Mouse (Mus musculus): Measurements from ENCODE around the gene Ankrd37. TPM values are rescaled to one million over a fixed set of nuclear protein-coding genes. Genes with fewer than 3 reads are reported as not detected.

Ankrd37 gene
- polyA plus RNA-seq (2012; rRNA removed), result 3.5 and 4.8 TPM in 2 replicates

- Histone ChIP-seq H3K27me3 (ENCODE audit: control insufficient read depth, insufficient read depth, low read length) (no peaks in the 10 kb centered on the region), H3K36me3 (ENCODE audit: control insufficient read depth, insufficient read depth, low read length) (no peaks in the 10 kb centered on the region), H3K4me1 (ENCODE audit: control insufficient read depth, insufficient read depth, insufficient read length, low read length) (peaks cover 6% of the 10 kb centered on the region; the same call in 1 of the 2 replicates), H3K4me3 (ENCODE audit: low read depth, low read length) (no peak within 1 kb of the TSS), H3K27ac (ENCODE audit: insufficient read depth, low read depth, low read length) (peak within 1 kb of the TSS; percentile 92)
- TF ChIP-seq POLR2A (IDR thresholded peaks at IDR 0.05; ENCODE audit: low read depth, low read length) (no peak), CTCF (IDR thresholded peaks at IDR 0.05; ENCODE audit: extremely low read depth, insufficient read length, insufficient replicate concordance, low read depth, low read length) (no peak)
- 34% methylated on average over 4 of the region's 4 CpGs for WGBS
Measured at GRCm38 (mm10) chr8:46005596-46005995, at the start of gene Ankrd37. Gene Ankrd37 (minus strand): TSS chr8:46005707.

GRCm38 (mm10) chr8:46040260-46040659, 34.8 kb upstream of the Ankrd37 start:
- Histone ChIP-seq H3K4me3 (ENCODE audit: low read depth, low read length) (no peak overlapping the region), H3K27ac (ENCODE audit: insufficient read depth, low read depth, low read length) (no peak overlapping the region), H3K36me3 (ENCODE audit: control insufficient read depth, insufficient read depth, low read length) (peaks cover 63% of the 10 kb centered on the region), H3K4me1 (ENCODE audit: control insufficient read depth, insufficient read depth, insufficient read length, low read length) (no peaks in the 10 kb centered on the region), H3K27me3 (ENCODE audit: control insufficient read depth, insufficient read depth, low read length) (no peaks in the 10 kb centered on the region)
- no peak for TF ChIP-seq CTCF (IDR thresholded peaks at IDR 0.05; ENCODE audit: extremely low read depth, insufficient read length, insufficient replicate concordance, low read depth, low read length)
- 91% methylated on average over 13 of the region's 13 CpGs for WGBS

DNA sequence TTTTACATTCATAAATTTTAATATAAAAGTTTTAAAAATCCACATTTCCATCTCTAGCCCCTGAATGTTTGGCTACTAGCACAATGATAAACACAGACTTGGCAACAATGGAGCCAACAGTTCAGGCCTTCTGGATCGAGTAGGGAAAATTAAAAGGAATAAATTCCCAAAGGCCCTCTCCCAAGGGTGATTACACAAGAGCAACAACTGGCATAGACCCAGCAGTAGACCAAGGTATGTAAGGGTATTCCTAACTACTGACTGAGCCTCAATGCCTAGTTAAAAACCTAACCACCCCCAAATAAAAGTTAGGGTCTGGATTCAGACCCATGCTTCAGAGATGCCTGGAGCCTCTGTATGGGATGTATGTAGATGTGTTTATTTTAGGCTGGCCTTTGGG, 34.2 kb upstream of the Ankrd37 start:
- no peaks in the 10 kb centered on the region for H3K4me1 ChIP-seq (ENCODE audit: control insufficient read depth, insufficient read depth, insufficient read length, low read length)
- H3K27me3 ChIP-seq (ENCODE audit: control insufficient read depth, insufficient read depth, low read length), result no peaks in the 10 kb centered on the region
- no peak for TF ChIP-seq POLR2A (IDR thresholded peaks at IDR 0.05; ENCODE audit: low read depth, low read length)
- TF ChIP-seq CTCF (IDR thresholded peaks at IDR 0.05; ENCODE audit: extremely low read depth, insufficient read length, insufficient replicate concordance, low read depth, low read length), result no peak
- H3K36me3 ChIP-seq (ENCODE audit: control insufficient read depth, insufficient read depth, low read length), result peaks cover 62% of the 10 kb centered on the region
- WGBS, result 65% methylated on average over 1 of the region's 1 CpGs
- H3K27ac ChIP-seq (ENCODE audit: insufficient read depth, low read depth, low read length), result no peak overlapping the region
- H3K4me3 ChIP-seq (ENCODE audit: low read depth, low read length), result no peak overlapping the region

- 70% methylated on average over 11 of the region's 11 CpGs for WGBS
- Histone ChIP-seq H3K36me3 (ENCODE audit: control insufficient read depth, insufficient read depth, low read length) (peaks cover 55% of the 10 kb centered on the region), H3K4me1 (ENCODE audit: control insufficient read depth, insufficient read depth, insufficient read length, low read length) (no peaks in the 10 kb centered on the region), H3K4me3 (ENCODE audit: low read depth, low read length) (no peak overlapping the region), H3K27ac (ENCODE audit: insufficient read depth, low read depth, low read length) (no peak overlapping the region), H3K27me3 (ENCODE audit: control insufficient read depth, insufficient read depth, low read length) (no peaks in the 10 kb centered on the region)
- TF ChIP-seq CTCF (IDR thresholded peaks at IDR 0.05; ENCODE audit: extremely low read depth, insufficient read length, insufficient replicate concordance, low read depth, low read length) (no peak), POLR2A (IDR thresholded peaks at IDR 0.05; ENCODE audit: low read depth, low read length) (no peak)
Measured at GRCm38 (mm10) chr8:46036217-46036616, 30.7 kb upstream of the Ankrd37 start.

- Histone ChIP-seq H3K27ac (ENCODE audit: insufficient read depth, low read depth, low read length) (no peak overlapping the region), H3K4me1 (ENCODE audit: control insufficient read depth, insufficient read depth, insufficient read length, low read length) (no peaks in the 10 kb centered on the region), H3K4me3 (ENCODE audit: low read depth, low read length) (no peak overlapping the region), H3K36me3 (ENCODE audit: control insufficient read depth, insufficient read depth, low read length) (0 out of 2 replicates have a peak, but pooled peaks cover 2% of the 10 kb centered on the region), H3K27me3 (ENCODE audit: control insufficient read depth, insufficient read depth, low read length) (no peaks in the 10 kb centered on the region)
- no peak for TF ChIP-seq CTCF (IDR thresholded peaks at IDR 0.05; ENCODE audit: extremely low read depth, insufficient read length, insufficient replicate concordance, low read depth, low read length)
- no peak for TF ChIP-seq POLR2A (IDR thresholded peaks at IDR 0.05; ENCODE audit: low read depth, low read length)
- 69% methylated on average over 4 of the region's 4 CpGs for WGBS
Measured at GRCm38 (mm10) chr8:46024392-46024791, 18.9 kb upstream of the Ankrd37 start.

- 92% methylated on average over 9 of the region's 9 CpGs for WGBS
- no peak overlapping the region for H3K27ac ChIP-seq (ENCODE audit: insufficient read depth, low read depth, low read length)
- H3K4me1 ChIP-seq (ENCODE audit: control insufficient read depth, insufficient read depth, insufficient read length, low read length), result no peaks in the 10 kb centered on the region
- TF ChIP-seq CTCF (IDR thresholded peaks at IDR 0.05; ENCODE audit: extremely low read depth, insufficient read length, insufficient replicate concordance, low read depth, low read length), result no peak
- no peak for TF ChIP-seq POLR2A (IDR thresholded peaks at IDR 0.05; ENCODE audit: low read depth, low read length)
- H3K36me3 ChIP-seq (ENCODE audit: control insufficient read depth, insufficient read depth, low read length), result 0 out of 2 replicates have a peak, but pooled peaks cover 2% of the 10 kb centered on the region
- H3K27me3 ChIP-seq (ENCODE audit: control insufficient read depth, insufficient read depth, low read length), result no peaks in the 10 kb centered on the region
- H3K4me3 ChIP-seq (ENCODE audit: low read depth, low read length), result no peak overlapping the region
Measured at GRCm38 (mm10) chr8:46022758-46023157, 17.3 kb upstream of the Ankrd37 start.

DNA sequence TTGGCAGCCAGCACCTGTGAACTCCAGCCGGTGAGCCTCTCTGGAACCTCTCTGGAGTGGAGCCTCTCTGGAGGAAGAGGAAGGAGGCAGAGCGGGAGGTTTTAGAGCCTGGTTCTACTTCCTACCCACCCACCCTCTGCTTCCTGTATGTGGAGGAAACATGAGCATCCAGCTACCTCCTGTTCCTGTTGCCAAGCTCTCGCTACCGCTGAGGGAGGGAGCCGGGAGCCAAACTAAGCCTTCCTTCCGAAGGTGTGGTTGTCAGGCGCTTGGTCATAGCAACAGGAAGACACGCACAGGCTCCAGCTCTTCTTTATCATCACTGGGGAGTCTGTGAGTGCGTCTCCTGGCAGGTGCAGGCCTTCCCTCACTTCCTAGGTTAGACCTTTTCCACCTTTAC, 16.7 kb upstream of the Ankrd37 start:
- Histone ChIP-seq H3K36me3 (ENCODE audit: control insufficient read depth, insufficient read depth, low read length) (0 out of 2 replicates have a peak, but pooled peaks cover 2% of the 10 kb centered on the region), H3K4me1 (ENCODE audit: control insufficient read depth, insufficient read depth, insufficient read length, low read length) (no peaks in the 10 kb centered on the region), H3K27ac (ENCODE audit: insufficient read depth, low read depth, low read length) (no peak overlapping the region), H3K27me3 (ENCODE audit: control insufficient read depth, insufficient read depth, low read length) (no peaks in the 10 kb centered on the region), H3K4me3 (ENCODE audit: low read depth, low read length) (no peak overlapping the region)
- TF ChIP-seq CTCF (IDR thresholded peaks at IDR 0.05; ENCODE audit: extremely low read depth, insufficient read length, insufficient replicate concordance, low read depth, low read length) (no peak), POLR2A (IDR thresholded peaks at IDR 0.05; ENCODE audit: low read depth, low read length) (no peak)
- 78% methylated on average over 9 of the region's 9 CpGs for WGBS
